Mouse (Mus musculus) liver, embryonic 11.5 days (tissue): ENCODE measurements at regions not wholly inside any gene's neighbourhood (a gene's known extent, or its start where the extent isn't known, plus 50 kb on each side); places are given as distances from the start of the nearest gene placed in this dataset.

Experiments
- ATAC-seq: fragments of 200-750 bp; cut with Nextera tagmentation; replicated peaks from 2 replicates; pipeline ENCODE4 v1.8.0; 2017; ENCODE audit warnings: moderate number of reproducible peaks, mild to moderate bottlenecking, moderate TSS enrichment, moderate library complexity; ENCODE audit not compliant: low FRiP score
- DNase-seq: peaks from one replicate; pipeline ENCODE4 v3.0.0-alpha.2; 2017; ENCODE audit warnings: low spot score
- H3K27ac ChIP-seq: fragments of 300-500 bp; sonication (generic); 2 replicates; pipeline ENCODE4 v1.5.1; 2014; ENCODE audit warnings: mild to moderate bottlenecking, low read depth, low read length, control low read depth
- H3K27me3 ChIP-seq: fragments of 300-500 bp; sonication (generic); replicated peaks from 2 replicates; pipeline ENCODE4 v1.6.1; 2014; ENCODE audit warnings: low read length, mixed read lengths; ENCODE audit not compliant: control insufficient read depth, insufficient read depth
- H3K36me3 ChIP-seq: fragments of 300-500 bp; sonication (generic); 2 replicates; pipeline ENCODE4 v1.6.1; 2014; ENCODE audit warnings: mild to moderate bottlenecking, low read length, moderate library complexity, mixed read lengths; ENCODE audit not compliant: control insufficient read depth, insufficient read depth
- H3K4me1 ChIP-seq: fragments of 300-500 bp; sonication (generic); replicated peaks from 2 replicates; pipeline ENCODE4 v1.6.1; 2014; ENCODE audit warnings: low read length, mixed read lengths; ENCODE audit not compliant: control insufficient read depth, insufficient read depth
- H3K4me2 ChIP-seq: fragments of 300-500 bp; sonication (generic); 2 replicates; pipeline ENCODE4 v1.6.1; 2014; ENCODE audit warnings: mild to moderate bottlenecking, control low read depth, moderate library complexity
- H3K4me3 ChIP-seq: fragments of 300-500 bp; sonication (generic); 2 replicates; pipeline ENCODE4 v1.5.1; 2014; ENCODE audit warnings: low read depth, low read length, control low read depth
- H3K9ac ChIP-seq: fragments of 300-500 bp; sonication (generic); 2 replicates; pipeline ENCODE4 v1.6.1; 2014; ENCODE audit warnings: low read depth, low read length, control low read depth
- H3K9me3 ChIP-seq: fragments of 300-500 bp; sonication (generic); 2 replicates; pipeline ENCODE4 v1.6.1; 2016; ENCODE audit warnings: low read length, inconsistent platforms, mixed read lengths; ENCODE audit not compliant: control insufficient read depth
- WGBS: fragments of 180-500 bp; shearing (Covaris S2); extraction: QIAGEN DNeasy Blood & Tissue Kit; methylation state at CpG from one replicate; pipeline ENCODE4 v1.1.7; 2014; 5-methylcytosine and 5-hydroxymethylcytosine counted together

DNA sequence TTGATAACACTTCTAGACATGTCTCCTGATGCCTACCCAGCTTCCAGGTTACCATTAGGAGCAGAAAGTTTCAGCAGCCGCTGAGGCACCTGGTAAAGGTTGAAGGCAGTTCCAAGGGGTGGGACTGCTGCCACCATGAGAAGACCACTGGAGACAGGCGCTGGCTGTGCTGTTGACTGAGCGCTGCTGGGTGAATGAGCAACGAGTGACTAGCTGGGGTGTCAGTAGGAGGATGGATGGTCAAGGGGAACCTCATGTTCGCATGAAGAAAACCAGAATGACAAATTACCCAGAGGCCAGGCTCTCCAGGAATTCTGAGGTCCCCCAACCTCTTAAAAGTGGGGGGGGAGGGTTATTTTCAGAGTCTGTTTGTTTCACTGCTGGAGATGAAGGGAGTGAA is 433.3 kb downstream of the Ttll7 start:
- H3K27me3 ChIP-seq = no peaks in the 10 kb centered on the region
- H3K9ac ChIP-seq = no peak overlapping the region
- DNase-seq (no peak), ATAC-seq (no peak)
- no peak overlapping the region for H3K4me2 ChIP-seq
- no peaks in the 10 kb centered on the region for H3K9me3 ChIP-seq
- H3K36me3 ChIP-seq = no peaks in the 10 kb centered on the region
- H3K4me1 ChIP-seq = no peaks in the 10 kb centered on the region
- 52% methylated on average over 5 of the region's 5 CpGs for WGBS
- H3K4me3 ChIP-seq = no peak overlapping the region
- H3K27ac ChIP-seq = no peak overlapping the region

DNA sequence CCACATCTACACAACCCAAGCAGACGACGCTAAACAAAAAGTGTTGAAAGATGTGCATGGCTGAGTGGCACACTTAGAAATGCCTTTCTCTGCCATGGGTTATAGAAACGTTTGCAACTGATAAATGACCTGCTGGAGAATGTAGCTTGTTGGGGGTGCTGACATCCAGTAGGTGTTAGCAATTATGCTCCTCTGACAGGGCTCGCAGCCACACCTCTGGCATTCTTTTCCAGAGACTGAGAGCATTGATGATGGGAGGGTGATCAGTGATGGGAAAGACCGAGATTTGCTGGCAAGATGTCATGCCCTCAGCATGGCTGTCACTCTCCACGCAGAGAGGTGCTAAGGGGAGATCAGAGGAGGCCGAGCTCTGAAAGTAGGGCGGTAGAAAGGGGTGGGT is 435.3 kb downstream of the Ttll7 start:
- Histone ChIP-seq H3K9me3 (no peaks in the 10 kb centered on the region), H3K36me3 (no peaks in the 10 kb centered on the region), H3K4me3 (no peak overlapping the region), H3K9ac (no peak overlapping the region), H3K27ac (no peak overlapping the region), H3K4me1 (no peaks in the 10 kb centered on the region), H3K27me3 (no peaks in the 10 kb centered on the region), H3K4me2 (no peak overlapping the region)
- DNase-seq (no peak), ATAC-seq (no peak)
- WGBS = 55% methylated on average over 8 of the region's 8 CpGs

DNA sequence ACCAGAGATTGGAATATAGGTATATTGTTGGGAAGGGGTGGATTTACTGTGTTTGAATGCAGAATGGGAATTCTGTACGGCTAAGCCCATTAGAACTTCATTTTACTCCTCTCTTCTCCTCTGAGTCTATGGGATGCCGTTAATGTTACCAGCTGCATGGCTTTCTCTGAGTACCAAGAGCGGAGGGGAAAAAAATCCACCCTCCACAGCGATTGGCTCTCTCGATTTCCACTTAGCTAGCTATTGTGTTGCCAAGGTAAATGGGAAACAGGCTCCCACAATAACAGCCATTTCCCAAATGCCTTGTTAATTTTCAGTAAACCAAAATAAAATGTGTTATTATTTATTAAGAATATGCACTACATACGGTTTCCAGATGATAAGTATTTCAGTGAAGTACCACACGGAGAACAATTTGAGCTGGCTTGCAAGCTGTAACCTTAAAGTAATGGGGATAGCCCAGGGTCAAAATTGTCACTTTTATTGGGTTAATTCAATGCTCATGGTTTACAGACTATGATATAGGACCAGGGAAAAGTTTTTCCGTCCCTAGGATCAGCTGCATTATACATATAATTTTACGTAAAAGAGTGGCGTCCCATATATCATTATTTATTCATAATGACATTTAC is 439.6 kb downstream of the Ttll7 start:
- H3K27ac ChIP-seq = no peak overlapping the region
- DNase-seq (no peak), ATAC-seq (no peak)

DNA sequence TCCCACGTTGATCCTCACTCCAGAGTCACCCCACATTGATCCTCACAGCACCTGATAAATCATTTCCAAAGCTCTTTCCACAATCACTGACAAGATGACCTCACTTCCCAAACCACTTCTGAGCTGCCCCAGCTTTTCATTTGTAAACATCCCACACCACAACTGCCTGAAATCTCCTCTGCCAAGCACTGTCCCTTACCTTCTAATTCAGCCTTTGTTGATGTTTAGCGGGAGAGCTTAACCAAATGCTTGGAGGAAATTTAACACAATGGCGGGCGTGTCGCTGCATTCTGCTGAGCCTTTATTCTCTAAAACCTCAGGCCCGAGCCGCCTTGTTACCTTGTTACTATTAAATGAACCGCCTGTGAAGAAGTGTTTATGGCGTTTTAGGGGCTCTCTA is 445.9 kb downstream of the Ttll7 start:
- Histone ChIP-seq H3K4me2 (no peak overlapping the region), H3K9ac (no peak overlapping the region), H3K4me1 (no peaks in the 10 kb centered on the region), H3K27me3 (no peaks in the 10 kb centered on the region), H3K36me3 (no peaks in the 10 kb centered on the region), H3K27ac (no peak overlapping the region), H3K9me3 (no peaks in the 10 kb centered on the region), H3K4me3 (no peak overlapping the region)
- 19% methylated on average over 9 of the region's 9 CpGs for WGBS
- ATAC-seq (no peak), DNase-seq (no peak)

More for the DNA sequence above, 439.6 kb downstream of the Ttll7 start:
- WGBS = 91% methylated on average over 10 of the region's 10 CpGs
- Histone ChIP-seq H3K4me3 (no peak overlapping the region), H3K9me3 (no peaks in the 10 kb centered on the region), H3K27me3 (no peaks in the 10 kb centered on the region), H3K4me1 (no peaks in the 10 kb centered on the region), H3K36me3 (no peaks in the 10 kb centered on the region), H3K9ac (no peak overlapping the region), H3K4me2 (no peak overlapping the region)

DNA sequence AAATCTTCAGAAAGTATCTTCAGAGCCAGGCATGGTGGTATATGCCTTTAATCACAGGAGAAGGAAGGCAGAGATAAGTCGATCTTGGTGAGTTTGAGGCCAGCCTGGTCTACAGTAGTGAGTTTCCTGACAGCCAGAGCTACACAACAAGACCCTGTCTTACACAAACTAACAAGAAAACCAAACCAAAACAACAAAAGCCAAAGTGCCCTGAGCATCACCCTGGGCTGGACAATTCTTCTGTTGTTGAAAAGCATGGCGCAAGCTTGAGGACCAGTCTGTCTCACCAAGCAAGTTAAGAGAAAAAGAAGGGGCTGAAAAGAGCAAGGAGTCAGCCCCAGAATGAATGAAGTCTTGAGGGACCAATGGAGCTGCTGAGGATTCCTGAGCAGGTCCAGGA is 473.4 kb downstream of the Ttll7 start:
- no peaks in the 10 kb centered on the region for H3K36me3 ChIP-seq
- no peak for DNase-seq
- WGBS = 84% methylated on average over 2 of the region's 2 CpGs
- no peaks in the 10 kb centered on the region for H3K9me3 ChIP-seq
- ATAC-seq = no peak
- no peaks in the 10 kb centered on the region for H3K27me3 ChIP-seq
- H3K9ac ChIP-seq = no peak overlapping the region
- H3K4me3 ChIP-seq = no peak overlapping the region
- no peak overlapping the region for H3K27ac ChIP-seq
- no peak overlapping the region for H3K4me2 ChIP-seq
- no peaks in the 10 kb centered on the region for H3K4me1 ChIP-seq

DNA sequence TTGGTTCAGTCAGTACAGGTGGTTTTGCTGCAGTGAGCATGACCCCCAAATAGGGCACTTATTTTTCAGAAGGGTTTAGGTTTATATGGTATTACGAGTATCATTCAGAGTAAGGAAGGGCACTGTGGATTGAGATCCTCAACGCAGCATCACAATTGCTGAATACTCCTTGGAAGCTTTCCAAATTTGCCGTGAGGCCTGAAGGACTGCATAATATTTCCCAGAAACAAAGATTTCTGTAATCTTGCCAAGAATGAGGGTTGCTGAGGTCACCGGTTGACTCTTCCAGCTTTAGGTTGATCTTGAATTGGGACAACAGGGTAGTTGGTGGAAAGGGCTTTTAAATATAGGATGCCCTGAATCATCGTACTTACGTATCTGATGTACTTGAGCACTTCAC is 482.1 kb downstream of the Ttll7 start:
- Histone ChIP-seq H3K27me3 (no peaks in the 10 kb centered on the region), H3K4me3 (no peak overlapping the region), H3K36me3 (no peaks in the 10 kb centered on the region), H3K9ac (no peak overlapping the region), H3K4me2 (no peak overlapping the region), H3K9me3 (no peaks in the 10 kb centered on the region), H3K27ac (no peak overlapping the region), H3K4me1 (no peaks in the 10 kb centered on the region)
- DNase-seq (no peak), ATAC-seq (no peak)
- WGBS = 85% methylated on average over 6 of the region's 6 CpGs

DNA sequence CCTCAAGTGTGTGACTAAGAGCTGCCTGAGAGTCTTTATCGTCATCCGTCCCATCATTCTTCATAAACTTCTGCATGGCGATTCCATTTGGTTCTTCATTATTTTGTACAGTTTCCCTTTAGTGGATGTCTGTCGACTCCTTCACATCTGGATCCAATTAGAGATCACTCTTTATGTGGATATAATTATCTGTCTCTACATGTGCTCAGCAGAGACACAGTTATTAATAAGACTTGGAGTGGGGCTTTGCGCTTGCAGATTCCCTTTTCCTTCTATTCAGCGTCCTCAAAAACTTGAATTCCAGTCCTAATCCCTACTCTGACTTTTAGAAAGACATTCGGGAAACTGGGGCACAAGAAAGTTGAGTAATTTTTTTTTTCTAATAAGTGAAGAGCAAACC is 483.1 kb downstream of the Ttll7 start:
- ATAC-seq = no peak
- DNase-seq = no peak
- Histone ChIP-seq H3K4me3 (no peak overlapping the region), H3K27me3 (no peaks in the 10 kb centered on the region), H3K9me3 (no peaks in the 10 kb centered on the region), H3K4me2 (no peak overlapping the region), H3K4me1 (no peaks in the 10 kb centered on the region), H3K27ac (no peak overlapping the region), H3K9ac (no peak overlapping the region), H3K36me3 (no peaks in the 10 kb centered on the region)
- WGBS = 74% methylated on average over 7 of the region's 7 CpGs

DNA sequence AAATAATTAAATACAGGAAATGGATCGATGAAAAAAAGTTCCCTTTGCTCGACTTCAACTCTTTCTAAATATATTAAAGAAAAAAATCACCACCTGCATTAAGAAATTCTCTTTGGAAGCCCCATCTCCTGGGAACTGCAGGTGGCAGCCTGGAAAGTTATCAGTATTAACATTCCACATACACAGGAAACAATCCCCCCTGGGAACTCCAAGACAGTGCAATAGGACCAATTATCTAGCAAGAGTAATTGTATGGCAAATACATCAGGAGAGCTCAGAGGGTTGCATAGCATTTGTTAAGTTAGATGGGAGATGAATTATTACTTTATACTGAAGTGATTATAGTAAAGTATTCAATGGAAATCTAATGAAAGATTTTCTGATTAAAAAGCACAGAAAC is 487.3 kb downstream of the Ttll7 start:
- no peaks in the 10 kb centered on the region for H3K27me3 ChIP-seq
- no peak overlapping the region for H3K4me3 ChIP-seq
- no peaks in the 10 kb centered on the region for H3K4me1 ChIP-seq
- H3K9me3 ChIP-seq = no peaks in the 10 kb centered on the region
- H3K27ac ChIP-seq = no peak overlapping the region
- H3K4me2 ChIP-seq = no peak overlapping the region
- 75% methylated on average over 2 of the region's 2 CpGs for WGBS
- H3K36me3 ChIP-seq = no peaks in the 10 kb centered on the region
- no peak overlapping the region for H3K9ac ChIP-seq
- no peak for DNase-seq
- no peak for ATAC-seq

DNA sequence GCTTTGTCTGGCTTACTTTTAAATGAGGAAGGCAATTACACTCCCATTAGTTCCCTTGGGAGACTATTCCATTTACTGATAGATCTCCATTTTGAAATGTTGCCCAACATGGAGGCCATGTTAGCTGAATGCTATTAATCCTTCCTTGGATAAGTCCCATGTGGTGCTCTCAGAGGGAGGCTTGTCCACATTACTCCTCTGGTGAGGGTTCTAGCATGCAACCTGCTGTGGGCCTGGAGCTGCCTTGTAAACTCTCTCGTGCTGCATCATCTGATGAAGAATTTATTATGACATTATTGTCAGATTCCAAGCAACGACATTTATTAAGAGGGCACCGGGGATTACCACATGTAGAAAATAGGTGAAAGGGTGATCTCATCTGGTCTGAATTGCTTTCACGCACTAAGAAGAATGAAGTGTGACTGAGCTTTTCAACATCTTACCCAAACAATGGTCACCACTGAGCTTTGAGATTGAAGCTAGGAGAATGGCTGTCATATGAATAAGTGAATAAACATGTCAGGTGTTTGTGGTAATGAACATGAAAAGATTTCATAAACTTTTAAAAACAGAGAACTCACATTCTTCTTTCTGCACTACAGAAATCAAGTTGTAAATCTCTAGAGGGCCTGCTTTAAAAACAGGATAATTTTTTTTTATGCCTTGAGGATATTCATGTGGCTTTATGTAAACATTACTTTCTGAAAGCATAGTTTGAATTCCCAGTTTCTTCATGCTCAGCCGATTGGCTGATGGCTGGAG is 495.3 kb downstream of the Ttll7 start:
- no peak overlapping the region for H3K4me2 ChIP-seq
- H3K36me3 ChIP-seq = no peaks in the 10 kb centered on the region
- H3K9me3 ChIP-seq = no peaks in the 10 kb centered on the region
- 75% methylated on average over 5 of the region's 5 CpGs for WGBS
- no peak for ATAC-seq
- H3K4me1 ChIP-seq = no peaks in the 10 kb centered on the region
- H3K9ac ChIP-seq = no peak overlapping the region
- no peak for DNase-seq
- no peak overlapping the region for H3K4me3 ChIP-seq
- no peak overlapping the region for H3K27ac ChIP-seq
- no peaks in the 10 kb centered on the region for H3K27me3 ChIP-seq
